Mouse (Mus musculus) right cerebral cortex, postnatal 10 days (tissue): ENCODE measurements at regions not wholly inside any gene's neighbourhood (a gene's known extent, or its start where the extent isn't known, plus 50 kb on each side); places are given as distances from the start of the nearest gene placed in this dataset.
A peak's percentile ranks its signal among the peaks of the same experiment; 100 is the strongest.

Experiments used
- DNase-seq, 2 experiments: peaks; one replicate each; pipeline ENCODE4 v3.0.0; 2021; ENCODE audit warnings: low spot score in 2 of 2

- DNase-seq, result no peak
These were observed 86.1 kb upstream of the Gnpda2 start for GRCm38 (mm10) chr5:69678268-69678667.

GRCm38 (mm10) chr5:69665555-69665954, 73.4 kb upstream of the Gnpda2 start:
- peak in 1 of 2 experiments; percentile 24 for DNase-seq

- no peak for DNase-seq
These were observed 71.8 kb upstream of the Gnpda2 start for GRCm38 (mm10) chr5:69663961-69664360.
